Mouse (Mus musculus) small intestine, adult 2 months (tissue): ENCODE measurements around the gene Coro2b.

Experiments
- CTCF ChIP-seq: fragments of 200-500 bp; IDR thresholded peaks from 2 replicates; pipeline ENCODE4 v1.5.1; 2012; ENCODE audit warnings: low read depth, mild to moderate bottlenecking, control low read depth, inconsistent platforms, low read length, moderate library complexity, mixed read lengths; ENCODE audit not compliant: insufficient replicate concordance, insufficient read length; ENCODE audit errors: extremely low read depth
- POLR2A ChIP-seq: fragments of 200-500 bp; IDR thresholded peaks from 2 replicates; pipeline ENCODE4 v1.6.1; 2012; ENCODE audit warnings: low read depth, mild to moderate bottlenecking, control low read depth, inconsistent platforms, low read length, moderate library complexity

GRCm38 (mm10) chr9:62522211-62522610, 14.6 kb downstream of the Coro2b start:
- TF ChIP-seq CTCF = no peak
- TF ChIP-seq POLR2A = no peak
